Mouse (Mus musculus): ENCODE data around the gene Shisa7.

Shisa7 gene

GRCm38 (mm10) chr7:4856508-4856907, 12.0 kb upstream of the Shisa7 start:
- H3K4me3 ChIP-seq (replicated peaks; ENCODE audit: low read length): no peak overlapping the region
- peaks cover 8% of the 10 kb centered on the region; the same call in 1 of the 2 replicates for H3K4me1 ChIP-seq (replicated peaks; ENCODE audit: low read depth, low read length)
- H3K27me3 ChIP-seq (ENCODE audit: insufficient read depth, low read length): peaks cover 11% of the 10 kb centered on the region
- TF ChIP-seq CTCF (conservative IDR thresholded peaks at IDR 0.05; ENCODE audit: low read length): no peak
- TF ChIP-seq POU5F1 (IDR thresholded peaks at IDR 0.05; ENCODE audit: borderline replicate concordance, low read length): no peak
- no peak for TF ChIP-seq NANOG (IDR thresholded peaks at IDR 0.05; ENCODE audit: borderline replicate concordance, low read length)
- H3K9me3 ChIP-seq (ENCODE audit: low read length): no peaks in the 10 kb centered on the region
- H3K36me3 ChIP-seq (ENCODE audit: insufficient read depth, low read length): no peaks in the 10 kb centered on the region

GRCm38 (mm10) chr7:4853613-4854012, 9.1 kb upstream of the Shisa7 start:
- no peaks in the 10 kb centered on the region for H3K9me3 ChIP-seq (ENCODE audit: low read length)
- H3K27me3 ChIP-seq (ENCODE audit: insufficient read depth, low read length): peaks cover 8% of the 10 kb centered on the region
- TF ChIP-seq NANOG (IDR thresholded peaks at IDR 0.05; ENCODE audit: borderline replicate concordance, low read length) (no peak), POU5F1 (IDR thresholded peaks at IDR 0.05; ENCODE audit: borderline replicate concordance, low read length) (no peak), CTCF (conservative IDR thresholded peaks at IDR 0.05; ENCODE audit: low read length) (no peak)
- H3K36me3 ChIP-seq (ENCODE audit: insufficient read depth, low read length): no peaks in the 10 kb centered on the region
- peaks cover 15% of the 10 kb centered on the region; the same call in 1 of the 2 replicates for H3K4me1 ChIP-seq (replicated peaks; ENCODE audit: low read depth, low read length)
- H3K4me3 ChIP-seq (replicated peaks; ENCODE audit: low read length): no peak overlapping the region

GRCm38 (mm10) chr7:4851315-4851688, 6.8 kb upstream of the Shisa7 start:
- TF ChIP-seq CTCF (conservative IDR thresholded peaks at IDR 0.05; ENCODE audit: low read length) (no peak), NANOG (IDR thresholded peaks at IDR 0.05; ENCODE audit: borderline replicate concordance, low read length) (no peak), POU5F1 (IDR thresholded peaks at IDR 0.05; ENCODE audit: borderline replicate concordance, low read length) (no peak)
- H3K36me3 ChIP-seq (ENCODE audit: insufficient read depth, low read length): no peaks in the 10 kb centered on the region
- H3K27me3 ChIP-seq (ENCODE audit: insufficient read depth, low read length): peaks cover 6% of the 10 kb centered on the region; the same call in 1 of the 2 replicates
- no peak overlapping the region for H3K4me3 ChIP-seq (replicated peaks; ENCODE audit: low read length)
- H3K4me1 ChIP-seq (replicated peaks; ENCODE audit: low read depth, low read length): peaks cover 6% of the 10 kb centered on the region; the same call in 1 of the 2 replicates
- H3K9me3 ChIP-seq (ENCODE audit: low read length): no peaks in the 10 kb centered on the region

GRCm38 (mm10) chr7:4850621-4851314, 6.3 kb upstream of the Shisa7 start:
- no peaks in the 10 kb centered on the region for H3K9me3 ChIP-seq (ENCODE audit: low read length)
- no peak for TF ChIP-seq NANOG (IDR thresholded peaks at IDR 0.05; ENCODE audit: borderline replicate concordance, low read length)
- TF ChIP-seq CTCF (conservative IDR thresholded peaks at IDR 0.05; ENCODE audit: low read length): no peak
- TF ChIP-seq POU5F1 (IDR thresholded peaks at IDR 0.05; ENCODE audit: borderline replicate concordance, low read length): no peak
- no peak overlapping the region for H3K4me3 ChIP-seq (replicated peaks; ENCODE audit: low read length)
- H3K4me1 ChIP-seq (replicated peaks; ENCODE audit: low read depth, low read length): peaks cover 6% of the 10 kb centered on the region; the same call in 1 of the 2 replicates
- no peaks in the 10 kb centered on the region for H3K36me3 ChIP-seq (ENCODE audit: insufficient read depth, low read length)
- H3K27me3 ChIP-seq (ENCODE audit: insufficient read depth, low read length): peaks cover 6% of the 10 kb centered on the region; the same call in 1 of the 2 replicates

GRCm38 (mm10) chr7:4849372-4849771, 4.9 kb upstream of the Shisa7 start:
- Histone ChIP-seq H3K4me1 (replicated peaks; ENCODE audit: low read depth, low read length) (peaks cover 14% of the 10 kb centered on the region), H3K4me3 (replicated peaks; ENCODE audit: low read length) (no peak overlapping the region), H3K27me3 (ENCODE audit: insufficient read depth, low read length) (peaks cover 7% of the 10 kb centered on the region), H3K36me3 (ENCODE audit: insufficient read depth, low read length) (no peaks in the 10 kb centered on the region), H3K9me3 (ENCODE audit: low read length) (no peaks in the 10 kb centered on the region)
- no peak for TF ChIP-seq NANOG (IDR thresholded peaks at IDR 0.05; ENCODE audit: borderline replicate concordance, low read length)

GRCm38 (mm10) chr7:4844917-4845309, 417 bp upstream of the Shisa7 start:
- H3K4me3 ChIP-seq (replicated peaks; ENCODE audit: low read length): peak overlapping the region; percentile 89
- peaks cover 20% of the 10 kb centered on the region for H3K27me3 ChIP-seq (ENCODE audit: insufficient read depth, low read length)
- H3K4me1 ChIP-seq (replicated peaks; ENCODE audit: low read depth, low read length): peaks cover 51% of the 10 kb centered on the region
- no peaks in the 10 kb centered on the region for H3K36me3 ChIP-seq (ENCODE audit: insufficient read depth, low read length)
- TF ChIP-seq POU5F1 (IDR thresholded peaks at IDR 0.05; ENCODE audit: borderline replicate concordance, low read length) (no peak), CTCF (conservative IDR thresholded peaks at IDR 0.05; ENCODE audit: low read length) (no peak), NANOG (IDR thresholded peaks at IDR 0.05; ENCODE audit: borderline replicate concordance, low read length) (no peak)
- no peaks in the 10 kb centered on the region for H3K9me3 ChIP-seq (ENCODE audit: low read length)

GRCm38 (mm10) chr7:4843604-4844244, 772 bp downstream of the Shisa7 start:
- Histone ChIP-seq H3K9me3 (ENCODE audit: low read length) (no peaks in the 10 kb centered on the region), H3K4me1 (replicated peaks; ENCODE audit: low read depth, low read length) (peaks cover 51% of the 10 kb centered on the region), H3K4me3 (replicated peaks; ENCODE audit: low read length) (peak overlapping the region; percentile 89), H3K36me3 (ENCODE audit: insufficient read depth, low read length) (no peaks in the 10 kb centered on the region), H3K27me3 (ENCODE audit: insufficient read depth, low read length) (peaks cover 20% of the 10 kb centered on the region)
- TF ChIP-seq NANOG (IDR thresholded peaks at IDR 0.05; ENCODE audit: borderline replicate concordance, low read length) (no peak), CTCF (conservative IDR thresholded peaks at IDR 0.05; ENCODE audit: low read length) (no peak), POU5F1 (IDR thresholded peaks at IDR 0.05; ENCODE audit: borderline replicate concordance, low read length) (no peak)

GRCm38 (mm10) chr7:4842634-4843131, 1.8 kb downstream of the Shisa7 start:
- peak overlapping the region; percentile 89 for H3K4me3 ChIP-seq (replicated peaks; ENCODE audit: low read length)
- H3K4me1 ChIP-seq (replicated peaks; ENCODE audit: low read depth, low read length): peaks cover 54% of the 10 kb centered on the region
- TF ChIP-seq CTCF (conservative IDR thresholded peaks at IDR 0.05; ENCODE audit: low read length): no peak
- no peak for TF ChIP-seq POU5F1 (IDR thresholded peaks at IDR 0.05; ENCODE audit: borderline replicate concordance, low read length)
- TF ChIP-seq NANOG (IDR thresholded peaks at IDR 0.05; ENCODE audit: borderline replicate concordance, low read length): no peak
- no peaks in the 10 kb centered on the region for H3K36me3 ChIP-seq (ENCODE audit: insufficient read depth, low read length)
- peaks cover 25% of the 10 kb centered on the region for H3K27me3 ChIP-seq (ENCODE audit: insufficient read depth, low read length)
- no peaks in the 10 kb centered on the region for H3K9me3 ChIP-seq (ENCODE audit: low read length)

Measured in E14TG2a.4 (cell line).